Mouse (Mus musculus) brain, embryonic 14.5 days (tissue): Measurements from ENCODE around the gene Ankrd33.

Source experiments
- CTCF ChIP-seq: fragments of 200-500 bp; IDR thresholded peaks from 2 replicates; pipeline ENCODE4 v1.5.1; 2012; ENCODE audit warnings: inconsistent platforms, mild to moderate bottlenecking, moderate library complexity, borderline replicate concordance; ENCODE audit not compliant: insufficient read depth, insufficient read length; ENCODE audit errors: extremely low read depth
- POLR2A ChIP-seq: fragments of 200-500 bp; IDR thresholded peaks from 2 replicates; pipeline ENCODE4 v1.6.1; 2012; ENCODE audit warnings: mild to moderate bottlenecking, inconsistent platforms, borderline replicate concordance; ENCODE audit not compliant: poor library complexity, insufficient read depth, insufficient read length, severe bottlenecking; ENCODE audit errors: extremely low read depth

DNA sequence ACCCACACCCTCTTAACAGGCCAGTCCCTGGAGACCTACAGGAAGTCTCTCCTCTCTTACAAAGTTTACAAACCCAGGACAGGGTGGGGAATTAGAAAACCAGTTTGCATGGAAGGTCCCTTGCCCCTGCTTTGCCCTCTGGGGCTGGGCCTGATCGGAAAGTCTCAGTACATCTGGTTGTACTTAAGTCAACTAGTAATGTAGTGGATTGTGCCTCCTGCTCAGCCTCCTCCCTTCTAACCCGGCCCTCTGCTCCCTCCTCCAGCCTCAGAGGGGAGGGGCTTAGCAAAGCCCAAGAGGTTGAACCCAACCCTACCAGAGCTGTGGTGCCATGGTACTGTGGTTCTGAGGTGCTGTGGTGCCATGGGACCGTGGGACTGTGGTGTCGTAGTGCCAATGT is 33.3 kb upstream of the Ankrd33 start:
- TF ChIP-seq CTCF (no peak), POLR2A (no peak)
